Mouse (Mus musculus): ENCODE results near the gene Lmod2. TPM values are rescaled to one million over a fixed set of nuclear protein-coding genes. Genes with fewer than 3 reads are reported as not detected.

Gene Lmod2
- not detected for total RNA-seq (2018; cell fraction: chromatin; rRNA removed)
- total RNA-seq (2018; cell fraction: cytosol; rRNA removed): not detected
- total RNA-seq (2018; cell fraction: nucleus; rRNA removed): not detected
- not detected in 3 replicates for polyA plus RNA-seq (2018)

- H3K27ac ChIP-seq: no peak within 1 kb of the TSS
- H3K79me2 ChIP-seq (ENCODE audit: inconsistent target): no peaks in the 10 kb centered on the region
- no peaks in the 10 kb centered on the region for H3K36me3 ChIP-seq (ENCODE audit: inconsistent target)
- WGBS (ENCODE audit: missing documents): 89% methylated on average over 10 of the region's 10 CpGs
- no peak within 1 kb of the TSS for H3K4me3 ChIP-seq (ENCODE audit: inconsistent target)
Observed at GRCm38 (mm10) chr6:24597500-24597899, at the start of gene Lmod2. Gene Lmod2 (plus strand): TSS chr6:24597762.

- WGBS (ENCODE audit: missing documents): 23% methylated on average over 2 of the region's 2 CpGs
- Histone ChIP-seq H3K27ac (no peak overlapping the region), H3K79me2 (ENCODE audit: inconsistent target) (no peaks in the 10 kb centered on the region), H3K4me3 (ENCODE audit: inconsistent target) (no peak overlapping the region), H3K36me3 (ENCODE audit: inconsistent target) (no peaks in the 10 kb centered on the region)
Observed at GRCm38 (mm10) chr6:24549801-24550200, 47.8 kb upstream of the Lmod2 start.

GRCm38 (mm10) chr6:24552046-24552445 lies 45.5 kb upstream of the Lmod2 start:
- Histone ChIP-seq H3K27ac (no peak overlapping the region), H3K79me2 (ENCODE audit: inconsistent target) (no peaks in the 10 kb centered on the region), H3K4me3 (ENCODE audit: inconsistent target) (no peak overlapping the region), H3K36me3 (ENCODE audit: inconsistent target) (no peaks in the 10 kb centered on the region)
- WGBS (ENCODE audit: missing documents): 64% methylated on average over 7 of the region's 7 CpGs

DNA sequence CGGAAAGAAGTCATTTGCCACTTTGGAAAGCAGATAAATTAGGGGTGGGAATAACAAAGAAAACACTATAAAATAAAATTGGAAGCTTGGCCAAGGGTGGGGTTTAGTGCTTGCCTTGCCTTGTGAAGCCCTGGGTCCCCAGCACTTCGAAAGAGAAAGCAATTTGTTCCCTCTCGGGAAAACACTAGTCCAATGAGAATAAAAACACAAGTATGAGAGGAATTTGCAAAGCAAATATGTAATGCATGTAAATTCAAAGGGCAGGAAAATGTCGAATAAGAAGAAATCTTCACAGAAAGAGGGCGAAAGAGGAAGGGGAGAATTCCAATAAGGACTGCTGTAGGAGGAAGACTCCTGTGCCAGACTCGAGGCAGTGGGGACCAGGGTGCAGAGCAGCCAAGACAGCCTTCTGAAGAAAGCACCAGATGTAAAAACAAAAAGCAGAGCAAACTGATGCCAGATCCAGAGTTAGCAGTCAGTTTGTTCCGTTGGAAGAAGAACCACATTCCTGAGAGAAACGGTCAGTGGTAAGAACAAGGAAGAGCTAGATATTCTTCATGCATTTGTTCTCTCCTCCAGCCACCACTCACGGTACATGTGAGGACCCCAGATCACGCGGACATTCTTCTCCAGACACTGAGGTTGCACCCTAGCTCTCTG lies 43.0 kb upstream of the Lmod2 start:
- no peak overlapping the region for H3K4me3 ChIP-seq (ENCODE audit: inconsistent target)

DNA sequence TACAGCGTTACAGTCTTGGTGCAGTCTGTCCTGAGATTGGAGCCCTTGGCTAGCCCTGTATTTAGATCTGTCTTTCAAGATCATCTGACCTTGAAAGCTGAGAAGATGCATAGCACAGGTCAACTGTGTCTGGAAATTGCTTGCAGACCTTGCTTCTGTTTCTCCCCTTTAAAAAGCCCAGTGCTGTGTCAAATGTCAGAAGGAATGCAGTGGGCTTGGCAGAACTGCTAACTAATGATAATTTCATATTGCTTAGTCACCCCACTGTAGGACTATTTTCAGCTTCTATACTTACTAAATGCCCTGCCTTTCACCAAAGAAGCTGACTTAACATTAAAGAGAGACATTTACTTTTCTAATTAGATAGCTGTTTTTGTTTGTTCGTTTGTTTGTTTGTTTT lies 42.1 kb upstream of the Lmod2 start:
- no peaks in the 10 kb centered on the region for H3K36me3 ChIP-seq (ENCODE audit: inconsistent target)
- no peak overlapping the region for H3K27ac ChIP-seq
- WGBS (ENCODE audit: missing documents): 96% methylated on average over 2 of the region's 2 CpGs
- no peak overlapping the region for H3K4me3 ChIP-seq (ENCODE audit: inconsistent target)
- no peaks in the 10 kb centered on the region for H3K79me2 ChIP-seq (ENCODE audit: inconsistent target)

More for the DNA sequence above, 43.0 kb upstream of the Lmod2 start:
- H3K79me2 ChIP-seq (ENCODE audit: inconsistent target): no peaks in the 10 kb centered on the region
- 81% methylated on average over 11 of the region's 11 CpGs for WGBS (ENCODE audit: missing documents)
- H3K36me3 ChIP-seq (ENCODE audit: inconsistent target): no peaks in the 10 kb centered on the region
- H3K27ac ChIP-seq: no peak overlapping the region

DNA sequence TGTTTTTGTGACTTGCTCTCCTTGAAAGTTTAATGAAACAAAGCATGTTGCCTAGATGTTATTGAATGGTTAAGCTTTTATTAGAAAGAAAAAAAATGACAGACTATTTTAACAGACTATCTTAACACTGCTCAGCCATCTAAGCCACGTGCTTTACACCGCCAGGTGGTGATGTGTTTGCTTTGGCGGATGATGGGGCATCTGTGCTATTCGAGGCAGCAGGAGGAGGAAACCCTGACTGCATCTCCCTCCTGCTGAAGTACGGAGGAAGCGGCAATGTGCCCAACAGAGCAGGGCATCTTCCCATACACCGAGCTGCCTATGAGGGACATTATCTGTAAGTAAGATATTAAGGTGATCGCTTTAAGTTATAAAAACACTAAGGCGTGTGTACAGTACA lies 33.5 kb upstream of the Lmod2 start:
- Histone ChIP-seq H3K79me2 (ENCODE audit: inconsistent target) (no peaks in the 10 kb centered on the region), H3K36me3 (ENCODE audit: inconsistent target) (no peaks in the 10 kb centered on the region), H3K27ac (no peak overlapping the region), H3K4me3 (ENCODE audit: inconsistent target) (no peak overlapping the region)
- WGBS (ENCODE audit: missing documents): 80% methylated on average over 7 of the region's 9 CpGs

- Histone ChIP-seq H3K27ac (no peak overlapping the region), H3K79me2 (ENCODE audit: inconsistent target) (no peaks in the 10 kb centered on the region), H3K36me3 (ENCODE audit: inconsistent target) (no peaks in the 10 kb centered on the region), H3K4me3 (ENCODE audit: inconsistent target) (no peak overlapping the region)
- 67% methylated on average over 1 of the region's 1 CpGs for WGBS (ENCODE audit: missing documents)
Observed at GRCm38 (mm10) chr6:24564886-24565285, 32.7 kb upstream of the Lmod2 start.

GRCm38 (mm10) chr6:24568963-24569362 lies 28.6 kb upstream of the Lmod2 start:
- 81% methylated on average over 4 of the region's 5 CpGs for WGBS (ENCODE audit: missing documents)
- no peaks in the 10 kb centered on the region for H3K79me2 ChIP-seq (ENCODE audit: inconsistent target)
- no peak overlapping the region for H3K27ac ChIP-seq
- H3K36me3 ChIP-seq (ENCODE audit: inconsistent target): no peaks in the 10 kb centered on the region
- H3K4me3 ChIP-seq (ENCODE audit: inconsistent target): no peak overlapping the region

DNA sequence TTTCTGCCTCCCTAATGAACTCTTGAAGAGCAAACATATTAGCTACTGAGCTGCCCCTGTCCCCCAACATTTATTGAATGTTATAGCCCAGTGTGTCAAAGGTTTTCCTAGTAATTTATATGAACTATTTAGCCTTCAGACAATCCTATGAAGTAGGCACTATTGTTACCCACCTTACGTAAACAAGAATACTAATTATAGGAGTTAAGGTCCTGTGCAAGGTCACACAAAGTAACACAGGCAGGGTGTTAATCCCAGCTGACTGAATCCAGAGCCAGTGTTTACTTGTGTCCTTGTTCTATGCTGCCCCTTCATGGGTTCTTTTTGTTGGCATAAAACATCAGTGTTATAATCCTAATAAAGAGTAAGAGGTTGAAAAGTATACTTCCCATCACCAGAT lies 27.9 kb upstream of the Lmod2 start:
- Histone ChIP-seq H3K4me3 (ENCODE audit: inconsistent target) (no peak overlapping the region), H3K36me3 (ENCODE audit: inconsistent target) (no peaks in the 10 kb centered on the region), H3K27ac (no peak overlapping the region), H3K79me2 (ENCODE audit: inconsistent target) (no peaks in the 10 kb centered on the region)
- WGBS (ENCODE audit: missing documents): 100% methylated on average over 1 of the region's 1 CpGs

GRCm38 (mm10) chr6:24570278-24570677 lies 27.3 kb upstream of the Lmod2 start:
- Histone ChIP-seq H3K27ac (no peak overlapping the region), H3K4me3 (ENCODE audit: inconsistent target) (no peak overlapping the region), H3K79me2 (ENCODE audit: inconsistent target) (no peaks in the 10 kb centered on the region), H3K36me3 (ENCODE audit: inconsistent target) (no peaks in the 10 kb centered on the region)
- 86% methylated on average over 11 of the region's 11 CpGs for WGBS (ENCODE audit: missing documents)

- Histone ChIP-seq H3K27ac (no peak overlapping the region), H3K79me2 (ENCODE audit: inconsistent target) (no peaks in the 10 kb centered on the region), H3K4me3 (ENCODE audit: inconsistent target) (no peak overlapping the region), H3K36me3 (ENCODE audit: inconsistent target) (no peaks in the 10 kb centered on the region)
- 52% methylated on average over 6 of the region's 6 CpGs for WGBS (ENCODE audit: missing documents)
Observed at GRCm38 (mm10) chr6:24571126-24571525, 26.4 kb upstream of the Lmod2 start.

DNA sequence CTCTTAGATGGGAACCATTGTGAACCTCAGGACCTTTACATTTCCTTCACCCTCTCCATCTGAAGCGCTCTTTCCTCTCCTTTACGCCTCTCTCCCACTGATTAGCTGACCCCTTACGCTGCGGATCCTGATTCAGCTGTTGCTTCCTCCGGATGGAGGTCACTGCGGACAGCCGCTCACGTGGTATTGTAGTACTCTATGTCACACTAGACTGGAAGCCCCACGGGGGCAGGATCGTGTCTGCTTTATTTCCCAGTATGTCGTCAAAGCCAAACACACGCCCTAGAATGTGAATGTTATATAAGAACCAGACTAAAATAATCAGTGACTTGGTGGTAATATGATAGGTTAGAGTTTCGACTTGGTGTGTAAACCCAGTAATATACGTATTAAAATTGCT lies 25.1 kb upstream of the Lmod2 start:
- WGBS (ENCODE audit: missing documents): 92% methylated on average over 14 of the region's 14 CpGs
- no peaks in the 10 kb centered on the region for H3K36me3 ChIP-seq (ENCODE audit: inconsistent target)
- no peak overlapping the region for H3K27ac ChIP-seq
- no peak overlapping the region for H3K4me3 ChIP-seq (ENCODE audit: inconsistent target)
- H3K79me2 ChIP-seq (ENCODE audit: inconsistent target): no peaks in the 10 kb centered on the region

- Histone ChIP-seq H3K4me3 (ENCODE audit: inconsistent target) (no peak overlapping the region), H3K79me2 (ENCODE audit: inconsistent target) (no peaks in the 10 kb centered on the region), H3K36me3 (ENCODE audit: inconsistent target) (no peaks in the 10 kb centered on the region), H3K27ac (no peak overlapping the region)
Observed at GRCm38 (mm10) chr6:24573319-24573718, 24.2 kb upstream of the Lmod2 start.

DNA sequence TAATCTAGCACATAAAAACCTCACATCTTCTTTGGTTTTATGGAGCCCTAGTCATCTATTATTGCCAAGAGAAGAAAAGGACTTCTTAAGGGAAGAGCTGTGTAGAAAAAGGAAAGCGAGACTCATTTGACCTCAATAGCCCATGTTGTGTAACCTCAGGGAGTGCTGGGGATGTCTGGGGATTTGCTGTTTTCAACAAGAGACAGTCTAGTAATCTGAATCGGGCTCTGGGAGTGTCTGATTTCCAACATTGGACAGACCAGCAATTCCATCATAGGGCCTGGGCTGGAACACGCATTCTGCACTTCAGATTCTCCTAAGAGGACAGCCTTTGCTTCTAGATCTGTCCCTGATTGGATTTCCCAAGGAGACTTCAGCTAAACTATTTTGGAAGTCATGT lies 14.1 kb upstream of the Lmod2 start:
- Histone ChIP-seq H3K4me3 (ENCODE audit: inconsistent target) (no peak overlapping the region), H3K27ac (no peak overlapping the region), H3K36me3 (ENCODE audit: inconsistent target) (no peaks in the 10 kb centered on the region), H3K79me2 (ENCODE audit: inconsistent target) (no peaks in the 10 kb centered on the region)
- WGBS (ENCODE audit: missing documents): 87% methylated on average over 3 of the region's 3 CpGs

- no peak overlapping the region for H3K27ac ChIP-seq
Observed at GRCm38 (mm10) chr6:24585431-24586310, 11.9 kb upstream of the Lmod2 start.

More at GRCm38 (mm10) chr6:24585431-24586310, 11.9 kb upstream of the Lmod2 start:
- no peaks in the 10 kb centered on the region for H3K36me3 ChIP-seq (ENCODE audit: inconsistent target)
- 64% methylated on average over 6 of the region's 10 CpGs for WGBS (ENCODE audit: missing documents)
- no peaks in the 10 kb centered on the region for H3K79me2 ChIP-seq (ENCODE audit: inconsistent target)
- no peak overlapping the region for H3K4me3 ChIP-seq (ENCODE audit: inconsistent target)

Measured in macrophage (primary cell).